Mouse (Mus musculus) intestine, embryonic 14.5 days (tissue): Measurements from ENCODE around the gene Crabp2. TPM values are rescaled to one million over a fixed set of nuclear protein-coding genes. Genes with fewer than 3 reads are reported as not detected.
A peak's percentile ranks its signal among the peaks of the same experiment; 100 is the strongest.

Experiments used
- ATAC-seq: fragments of 200-750 bp; cut with Nextera tagmentation; replicated peaks from 2 replicates; pipeline ENCODE4 v1.8.0; 2017; ENCODE audit warnings: low read depth, moderate number of reproducible peaks, moderate TSS enrichment, moderate library complexity; ENCODE audit not compliant: low FRiP score, low TSS enrichment
- DNase-seq: peaks from one replicate; pipeline ENCODE4 v3.0.0-alpha.2; 2018; ENCODE audit warnings: low spot score
- H3K27ac ChIP-seq: fragments of 300-500 bp; sonication (generic); 2 replicates; pipeline ENCODE4 v1.5.1; 2014; ENCODE audit warnings: low read depth, mild to moderate bottlenecking, control low read depth
- H3K27me3 ChIP-seq: fragments of 300-500 bp; sonication (generic); replicated peaks from 2 replicates; pipeline ENCODE4 v1.6.1; 2014; ENCODE audit warnings: low read length, control low read depth; ENCODE audit not compliant: control insufficient read depth, insufficient read depth
- H3K36me3 ChIP-seq: fragments of 300-500 bp; sonication (generic); 2 replicates; pipeline ENCODE4 v1.6.1; 2014; ENCODE audit warnings: low read length, control low read depth; ENCODE audit not compliant: control insufficient read depth, insufficient read depth
- H3K4me1 ChIP-seq: fragments of 300-500 bp; sonication (generic); replicated peaks from 2 replicates; pipeline ENCODE4 v1.6.1; 2014; ENCODE audit warnings: low read length, control low read depth, mixed read lengths; ENCODE audit not compliant: control insufficient read depth, insufficient read depth
- H3K4me2 ChIP-seq: fragments of 300-500 bp; sonication (generic); 2 replicates; pipeline ENCODE4 v1.6.1; 2014; ENCODE audit warnings: low read length
- H3K4me3 ChIP-seq: fragments of 300-500 bp; sonication (generic); 2 replicates; pipeline ENCODE4 v1.5.1; 2014; ENCODE audit warnings: low read depth, low read length, control low read depth, mixed read lengths
- H3K9ac ChIP-seq: fragments of 300-500 bp; sonication (generic); 2 replicates; pipeline ENCODE4 v1.6.1; 2014; ENCODE audit warnings: mild to moderate bottlenecking, low read length
- H3K9me3 ChIP-seq: fragments of 300-500 bp; sonication (generic); 2 replicates; pipeline ENCODE4 v1.6.1; 2016; ENCODE audit warnings: low read length, control low read depth; ENCODE audit not compliant: control insufficient read depth
- WGBS: fragments of 180-500 bp; shearing (Covaris S2); extraction: QIAGEN DNeasy Blood & Tissue Kit; methylation state at CpG from one replicate; pipeline ENCODE4 v1.1.7; 2014; 5-methylcytosine and 5-hydroxymethylcytosine counted together
- polyA plus RNA-seq: library from polyadenylated mRNA; unstranded; fragments of >200 nt; fragmentation: Nextera tagmentation; extraction: Ambion mirVana; gene quantifications from 2 replicates; pipeline ENCODE4 v1.2.1, GENCODE M21; 2014

Gene Crabp2
- polyA plus RNA-seq, 1 experiment from 2014 or later = 9.7 TPM

DNA sequence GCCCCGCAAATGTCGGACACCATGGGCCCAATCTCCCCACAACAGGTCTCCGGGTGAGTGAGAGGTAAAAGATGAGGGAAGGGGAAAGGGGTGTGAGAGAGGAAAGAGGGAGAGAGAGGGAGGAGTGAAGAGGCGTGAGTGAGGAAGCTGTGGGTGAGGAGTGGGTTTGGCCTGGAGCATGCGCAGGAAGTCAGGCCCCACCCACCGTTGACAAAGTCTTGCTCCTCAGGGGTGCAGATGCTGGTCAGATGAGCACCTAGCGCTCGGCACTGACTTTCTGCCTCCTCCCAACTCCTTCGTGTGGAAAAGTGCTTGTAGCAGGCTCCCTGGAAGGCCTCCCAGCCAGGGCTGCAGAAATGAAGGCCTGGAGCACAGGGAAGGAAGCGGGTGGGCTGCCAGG, 41.5 kb downstream of the Crabp2 start:
- Histone ChIP-seq H3K36me3 (no peaks in the 10 kb centered on the region), H3K27ac (no peak overlapping the region), H3K4me3 (no peak overlapping the region), H3K27me3 (peaks cover 65% of the 10 kb centered on the region), H3K9me3 (no peaks in the 10 kb centered on the region), H3K4me1 (peaks cover 24% of the 10 kb centered on the region), H3K9ac (no peak overlapping the region), H3K4me2 (no peak overlapping the region)
- ATAC-seq (no peak), DNase-seq (no peak)
- WGBS = 34% methylated on average over 10 of the region's 10 CpGs

DNA sequence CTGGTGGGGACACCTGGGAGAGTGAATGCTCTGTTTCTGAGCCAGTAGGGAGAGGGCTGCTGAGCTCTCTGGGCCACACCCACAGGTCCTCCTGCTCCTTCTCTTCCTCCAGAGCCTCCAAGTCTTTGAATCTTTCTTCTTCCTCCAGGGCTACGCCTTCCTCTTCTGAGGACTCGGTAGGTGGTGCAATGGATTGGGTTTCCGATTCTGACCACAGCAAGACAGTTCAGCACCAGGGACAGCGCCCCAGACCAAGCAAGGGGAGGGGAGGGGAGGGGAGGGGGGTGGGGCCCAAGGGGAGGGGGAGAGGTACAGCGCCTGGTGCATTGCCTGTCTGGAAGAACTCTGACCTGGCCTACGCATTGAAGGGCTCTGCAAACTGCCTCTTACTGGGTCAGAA, 45.0 kb downstream of the Crabp2 start:
- DNase-seq = peak; percentile 86
- Histone ChIP-seq H3K36me3 (no peaks in the 10 kb centered on the region), H3K27me3 (peaks cover 95% of the 10 kb centered on the region), H3K27ac (no peak overlapping the region), H3K4me2 (no peak overlapping the region), H3K9ac (no peak overlapping the region), H3K4me3 (no peak overlapping the region), H3K4me1 (peaks cover 6% of the 10 kb centered on the region), H3K9me3 (no peaks in the 10 kb centered on the region)
- no peak for ATAC-seq
- 1% methylated on average over 6 of the region's 6 CpGs for WGBS

DNA sequence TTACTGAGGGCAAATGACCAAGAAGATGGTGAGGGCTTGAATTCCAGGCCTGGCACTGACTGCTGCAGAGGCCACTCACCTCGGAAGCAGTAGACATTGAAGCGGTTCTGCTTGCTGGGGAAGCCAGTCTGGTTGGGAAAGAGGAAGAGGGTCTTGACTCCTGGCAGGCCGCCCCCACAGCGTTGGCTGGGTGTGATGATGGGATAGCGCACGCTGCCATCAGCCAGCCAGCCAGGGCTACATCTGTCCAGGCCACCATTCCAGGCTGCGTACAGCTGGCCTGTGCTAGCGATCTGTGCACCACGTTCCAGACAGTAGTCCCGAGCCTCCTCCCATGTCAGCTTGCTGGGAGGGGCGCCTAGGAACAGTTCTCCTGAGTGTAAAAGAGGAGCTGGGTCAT, 46.9 kb downstream of the Crabp2 start:
- peaks cover 13% of the 10 kb centered on the region for H3K4me1 ChIP-seq
- no peak overlapping the region for H3K9ac ChIP-seq
- H3K4me2 ChIP-seq = no peak overlapping the region
- no peak overlapping the region for H3K4me3 ChIP-seq
- no peaks in the 10 kb centered on the region for H3K36me3 ChIP-seq
- no peak for DNase-seq
- H3K27ac ChIP-seq = no peak overlapping the region
- no peak for ATAC-seq
- no peaks in the 10 kb centered on the region for H3K9me3 ChIP-seq
- H3K27me3 ChIP-seq = peaks cover 95% of the 10 kb centered on the region
- 31% methylated on average over 11 of the region's 11 CpGs for WGBS

DNA sequence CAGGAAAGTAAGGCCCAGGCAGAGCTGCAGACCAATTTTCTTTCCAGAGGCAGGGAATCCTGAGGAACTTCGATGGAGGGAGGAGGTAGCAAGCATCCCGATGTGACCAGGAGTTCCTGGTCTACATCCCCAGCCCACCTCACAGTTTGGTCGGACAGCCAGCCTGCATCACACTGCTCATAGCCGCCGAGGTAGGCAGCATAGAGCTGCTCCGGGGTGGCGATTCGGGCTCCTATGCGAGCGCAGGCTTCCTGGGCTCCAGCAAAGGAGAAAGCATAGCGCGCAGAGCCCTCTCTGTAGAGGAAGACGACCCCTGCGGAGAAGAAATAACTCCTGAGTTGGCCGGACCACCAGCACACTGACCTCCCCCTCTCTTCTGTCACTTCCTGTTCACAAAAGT, 47.9 kb downstream of the Crabp2 start:
- peaks cover 13% of the 10 kb centered on the region for H3K4me1 ChIP-seq
- ATAC-seq (no peak), DNase-seq (no peak)
- no peak overlapping the region for H3K27ac ChIP-seq
- no peak overlapping the region for H3K4me3 ChIP-seq
- 4% methylated on average over 15 of the region's 15 CpGs for WGBS
- H3K9ac ChIP-seq = no peak overlapping the region
- no peaks in the 10 kb centered on the region for H3K36me3 ChIP-seq
- H3K9me3 ChIP-seq = no peaks in the 10 kb centered on the region
- no peak overlapping the region for H3K4me2 ChIP-seq
- H3K27me3 ChIP-seq = peaks cover 98% of the 10 kb centered on the region

DNA sequence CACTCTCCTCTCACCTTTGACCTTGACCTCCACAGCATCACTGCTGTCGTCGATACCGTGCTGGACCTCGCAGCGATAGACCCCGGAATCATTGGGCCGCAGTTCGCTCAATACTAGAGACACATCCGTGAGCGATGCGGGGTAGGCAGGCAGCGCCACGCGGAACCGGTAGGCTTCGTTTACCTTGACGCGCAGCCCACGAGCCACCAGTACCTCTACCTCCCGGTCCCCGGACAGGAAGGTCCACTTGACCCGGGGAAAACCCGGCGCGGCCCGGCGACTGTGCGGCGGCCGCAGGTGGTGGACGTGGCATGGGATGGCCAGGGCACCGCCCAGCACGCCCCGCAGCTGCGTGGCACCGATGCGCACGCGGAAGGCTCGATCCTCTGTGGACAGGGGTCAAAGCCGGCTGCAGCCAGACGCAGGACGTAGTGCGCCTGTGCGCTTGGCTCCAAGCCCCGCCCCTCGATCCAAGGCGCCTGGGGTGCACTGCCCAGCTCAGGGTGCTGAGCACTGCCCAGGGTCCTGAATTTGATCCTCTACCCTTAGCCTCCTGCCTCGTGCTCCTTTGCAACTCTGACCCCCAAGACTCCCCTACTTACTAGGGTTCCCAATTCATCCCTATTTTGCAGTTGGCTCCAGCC, 48.6 kb downstream of the Crabp2 start:
- Histone ChIP-seq H3K9ac (no peak overlapping the region), H3K27me3 (peaks cover 98% of the 10 kb centered on the region), H3K4me1 (peaks cover 13% of the 10 kb centered on the region), H3K27ac (no peak overlapping the region), H3K4me2 (peak overlapping the region; percentile 50), H3K36me3 (no peaks in the 10 kb centered on the region), H3K9me3 (no peaks in the 10 kb centered on the region), H3K4me3 (peak overlapping the region; percentile 28)
- peak; percentile 58; the same call in 1 of the 2 replicates for ATAC-seq
- 1% methylated on average over 49 of the region's 49 CpGs for WGBS
- DNase-seq = no peak

DNA sequence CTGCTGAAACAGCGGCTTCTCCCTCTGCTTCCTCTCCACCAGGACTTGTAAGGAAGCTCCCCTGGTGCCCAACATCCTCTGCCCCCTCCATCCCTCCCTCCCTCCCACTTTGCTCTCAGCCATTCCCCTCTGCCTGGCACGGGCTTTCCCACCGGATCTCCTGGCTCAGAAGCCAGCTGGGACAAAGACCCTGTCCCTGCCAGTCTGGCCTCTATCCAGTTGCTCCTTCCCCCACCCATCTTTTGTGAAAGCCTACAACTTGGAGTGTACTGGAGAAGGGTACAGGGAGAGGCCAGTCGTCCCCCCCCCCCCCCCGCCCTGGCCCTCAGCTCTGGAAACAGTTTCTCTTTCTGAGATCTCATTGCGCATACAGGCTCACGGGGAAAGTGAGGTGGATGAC, 50.3 kb downstream of the Crabp2 start:
- no peak overlapping the region for H3K4me3 ChIP-seq
- H3K9me3 ChIP-seq = no peaks in the 10 kb centered on the region
- WGBS = 5% methylated on average over 7 of the region's 7 CpGs
- H3K4me2 ChIP-seq = no peak overlapping the region
- no peak overlapping the region for H3K9ac ChIP-seq
- DNase-seq (no peak), ATAC-seq (no peak)
- H3K27me3 ChIP-seq = peaks cover 100% of the 10 kb centered on the region
- H3K4me1 ChIP-seq = peaks cover 13% of the 10 kb centered on the region
- H3K27ac ChIP-seq = no peak overlapping the region
- H3K36me3 ChIP-seq = no peaks in the 10 kb centered on the region

DNA sequence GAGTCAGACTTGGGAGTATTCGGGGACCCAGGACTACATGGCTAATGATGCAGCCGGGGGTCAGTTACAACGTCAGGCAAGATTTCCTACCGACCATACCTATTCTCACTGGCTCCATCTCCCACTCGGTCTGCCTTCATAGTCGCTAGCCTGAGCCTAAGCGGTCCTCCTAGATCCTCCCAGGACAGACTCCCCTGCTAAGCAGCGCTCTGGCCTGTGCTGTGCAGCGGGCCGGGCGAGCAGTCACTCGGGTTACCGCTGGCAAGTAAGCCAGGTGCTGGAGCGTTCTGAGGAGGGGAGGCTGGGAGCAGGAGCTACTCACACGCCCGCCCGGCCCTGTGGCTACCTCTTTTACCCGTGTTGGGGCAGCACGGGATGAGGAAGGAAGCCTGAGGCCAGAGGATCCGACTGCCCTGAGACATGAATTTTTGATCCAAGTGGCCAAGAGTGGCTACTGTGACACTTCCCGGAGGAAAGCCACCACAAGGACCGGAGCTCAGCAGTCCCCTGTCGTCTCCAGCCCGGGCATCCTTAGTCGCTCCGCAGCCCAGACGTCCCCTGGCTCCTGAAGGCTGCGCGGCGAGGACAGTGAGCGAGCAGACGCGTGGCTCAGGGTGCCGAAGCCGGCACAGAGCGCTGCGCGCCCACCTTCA, 50.9 kb downstream of the Crabp2 start:
- 1% methylated on average over 38 of the region's 38 CpGs for WGBS
- peak overlapping the region; percentile 33 for H3K4me3 ChIP-seq

DNA sequence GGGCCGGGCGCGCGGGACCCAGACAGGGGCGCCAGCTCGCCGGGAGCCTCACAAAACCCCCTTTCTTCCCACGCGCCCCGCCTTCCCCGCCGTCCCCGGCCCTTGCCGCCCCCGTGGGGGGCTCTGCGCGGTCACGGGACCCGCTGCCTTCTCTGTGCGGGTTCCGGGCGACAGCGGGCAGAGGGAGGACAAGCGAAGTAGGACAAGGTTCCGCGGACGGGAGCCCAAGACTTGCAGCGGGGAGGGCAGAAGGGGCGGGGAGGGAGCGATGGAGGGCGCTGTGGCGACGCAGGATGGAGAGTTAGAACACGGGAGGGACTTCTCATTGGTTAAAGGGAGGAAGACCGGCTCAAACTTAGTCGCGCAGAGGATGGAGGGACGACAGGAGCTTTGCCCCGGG, 51.7 kb downstream of the Crabp2 start, which contains the start of gene Bcan:
Gene Bcan (minus strand): TSS at position 50 of the 400 bp plus-strand sequence.
- ATAC-seq (no peak), DNase-seq (no peak)
- under 1% methylated on average over 39 of the region's 39 CpGs for WGBS
- H3K4me3 ChIP-seq = peak within 1 kb of the TSS; percentile 33
- no peaks in the 10 kb centered on the region for H3K9me3 ChIP-seq
- H3K27me3 ChIP-seq = peaks cover 94% of the 10 kb centered on the region
- no peak within 1 kb of the TSS for H3K9ac ChIP-seq
- H3K36me3 ChIP-seq = no peaks in the 10 kb centered on the region
- peaks cover 13% of the 10 kb centered on the region for H3K4me1 ChIP-seq
- H3K27ac ChIP-seq = no peak within 1 kb of the TSS
- peak within 1 kb of the TSS; percentile 55 for H3K4me2 ChIP-seq

More for the DNA sequence above, 50.9 kb downstream of the Crabp2 start:
- ATAC-seq (no peak), DNase-seq (no peak)
- H3K36me3 ChIP-seq = no peaks in the 10 kb centered on the region
- peak overlapping the region; percentile 55 for H3K4me2 ChIP-seq
- H3K4me1 ChIP-seq = peaks cover 13% of the 10 kb centered on the region
- no peak overlapping the region for H3K9ac ChIP-seq
- H3K27me3 ChIP-seq = peaks cover 97% of the 10 kb centered on the region
- H3K27ac ChIP-seq = no peak overlapping the region
- H3K9me3 ChIP-seq = no peaks in the 10 kb centered on the region
